In genomic region chr1:175692246-175692996, GRCm38 (mm10) we compare ENCODE assay signal across 8 mouse cellular contexts. TPM values are rescaled to one million over a fixed set of nuclear protein-coding genes. Genes with fewer than 3 reads are reported as not detected.
DNase-seq lines count a peak whose midpoint lies in the region; ATAC-seq and TF ChIP-seq lines count a peak whose summit lies in the region.

Opn3 (minus strand) TSS chr1:175692776.
Chml (minus strand) TSS chr1:175692901.

- H3K27me3 ChIP-seq in hindbrain, embryonic 10.5 days (ENCODE audit: insufficient read depth, poor library complexity, severe bottlenecking): no peaks in the 10 kb centered on the region
- no peaks in the 10 kb centered on the region for H3K27me3 ChIP-seq in lung, postnatal 0 days (replicated peaks; ENCODE audit: insufficient read depth, low read length)

- TF ChIP-seq CTCF in lung, postnatal 0 days (IDR thresholded peaks at IDR 0.05): no peak

- peak; percentile 85 for ATAC-seq in frontal cortex, adult (ENCODE audit: low TSS enrichment)
- peak; percentile 97 for ATAC-seq in lung, postnatal 0 days

- peaks cover 31% of the 10 kb centered on the region for H3K4me1 ChIP-seq in hindbrain, embryonic 10.5 days (replicated peaks)
- H3K4me1 ChIP-seq in lung, postnatal 0 days (ENCODE audit: insufficient read depth, low read depth, low read length): peaks cover 6% of the 10 kb centered on the region; the same call in 1 of the 2 replicates

- peaks cover 12% of the 10 kb centered on the region for H3K36me3 ChIP-seq in hindbrain, embryonic 10.5 days
- no peaks in the 10 kb centered on the region for H3K36me3 ChIP-seq in lung, postnatal 0 days (ENCODE audit: insufficient read depth, low read length)

- peak within 1 kb of the TSS; percentile 99 for H3K27ac ChIP-seq in hindbrain, embryonic 10.5 days
- peak within 1 kb of the TSS; percentile 70 for H3K27ac ChIP-seq in lung, postnatal 0 days (ENCODE audit: low read length)

- peak; percentile 98 for DNase-seq in MN1 (ENCODE audit: low spot score)
- DNase-seq in cerebellum, adult 9-10 months: peak; percentile 98
- peak; percentile 99 for DNase-seq in hindbrain, embryonic 10.5 days (ENCODE audit: low spot score)
- peak; percentile 99 for DNase-seq in layer of hippocampus, adult 9-11 months
- DNase-seq in lung, postnatal 0 days (ENCODE audit: low spot score): peak; percentile 100
- DNase-seq in ovary, postnatal 14 days (ENCODE audit: low spot score): peak; percentile 98
- peak; percentile 99 for DNase-seq in thymus, postnatal 14 days

- no peak for TF ChIP-seq EP300 in lung, postnatal 0 days (IDR thresholded peaks at IDR 0.05)

- H3K9ac ChIP-seq in lung, postnatal 0 days (replicated peaks; ENCODE audit: low read depth): peak within 1 kb of the TSS; percentile 65

- H3K4me3 ChIP-seq in hindbrain, embryonic 10.5 days: peak within 1 kb of the TSS; percentile 72
- peak within 1 kb of the TSS; percentile 69 for H3K4me3 ChIP-seq in lung, postnatal 0 days (ENCODE audit: low read depth, low read length)

- under 1% methylated on average over 66 of the region's 73 CpGs for WGBS in hindbrain, embryonic 10.5 days
- 0% methylated on average over 35 of the region's 73 CpGs for WGBS in lung, postnatal 0 days

- H3K9me3 ChIP-seq in hindbrain, embryonic 10.5 days: no peaks in the 10 kb centered on the region
- no peaks in the 10 kb centered on the region for H3K9me3 ChIP-seq in lung, postnatal 0 days (ENCODE audit: low read length)

- peak within 1 kb of the TSS; percentile 95 for H3K4me2 ChIP-seq in lung, postnatal 0 days (replicated peaks; ENCODE audit: low read depth, low read length)

RNA-seq across cellular contexts. Expression of gene Opn3, which starts in this region (rescaled TPM):
- 14.3 and 14.7 TPM in 2 replicates for polyA plus RNA-seq in hindbrain, embryonic 10.5 days (2016; fragmentation: Nextera tagmentation; extraction: Ambion mirVana)
- 2.2 and 3.5 TPM in 2 replicates for polyA plus RNA-seq in lung, postnatal 0 days (2015; fragmentation: Nextera tagmentation; extraction: Ambion mirVana)

RNA-seq across cellular contexts. Expression of gene Chml, which starts in this region (rescaled TPM):
- 4.3 and 6.3 TPM in 2 replicates for polyA plus RNA-seq in hindbrain, embryonic 10.5 days (2016; fragmentation: Nextera tagmentation; extraction: Ambion mirVana)
- 1.2 and 1.7 TPM in 2 replicates for polyA plus RNA-seq in lung, postnatal 0 days (2015; fragmentation: Nextera tagmentation; extraction: Ambion mirVana)

Comparison
In these comparisons a context has a peak if more than half of its experiments do, and no peak if none do; other contexts are left out.
1. Peak in every context shown above with its lines: DNase-seq, ATAC-seq, H3K4me3 ChIP-seq and H3K27ac ChIP-seq.